Mouse (Mus musculus): ENCODE results near the gene Olfr820. TPM values are rescaled to one million over a fixed set of nuclear protein-coding genes. Genes with fewer than 3 reads are reported as not detected.
"Not testable (repeated sequence)": the region's sequence is repeated elsewhere in the genome, so short reads cannot be mapped to it uniquely, and the experiment has no call there.

Gene Olfr820
- polyA plus RNA-seq (2015; fragmentation: Nextera tagmentation; extraction: Ambion mirVana): not detected in 2 replicates

DNA sequence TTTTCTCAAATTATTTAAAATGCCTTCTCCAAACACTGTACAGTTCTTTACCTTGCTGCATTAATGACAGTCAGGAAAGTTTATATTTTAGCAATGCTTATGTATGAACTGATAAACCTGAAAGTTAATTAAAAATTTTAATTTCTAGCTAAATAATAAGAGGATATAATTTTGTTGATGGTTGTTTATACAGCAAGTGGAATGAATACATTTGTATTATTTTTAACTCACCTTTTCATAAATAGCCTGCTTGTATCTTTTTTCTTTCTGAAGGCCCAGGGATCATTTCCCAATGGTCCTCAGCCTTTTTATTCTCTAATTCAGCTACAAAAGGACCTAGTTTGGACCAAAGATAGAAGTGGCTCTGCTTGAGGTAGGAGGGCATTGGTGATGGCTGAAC lies at the start of gene Olfr820:
Olfr820 (plus strand) TSS at position 301 of the 400 bp plus-strand sequence.
- no peaks in the 10 kb centered on the region for H3K4me1 ChIP-seq (replicated peaks)
- no peak within 1 kb of the TSS for H3K9ac ChIP-seq
- H3K9me3 ChIP-seq (replicated peaks): no peaks in the 10 kb centered on the region
- H3K4me3 ChIP-seq: no peak within 1 kb of the TSS
- H3K4me2 ChIP-seq: no peak within 1 kb of the TSS
- H3K27me3 ChIP-seq: no peaks in the 10 kb centered on the region
- no peak for ATAC-seq (replicated peaks; ENCODE audit: insufficient number of reproducible peaks, insufficient read depth, low FRiP score, low read depth)
- H3K27ac ChIP-seq: no peak within 1 kb of the TSS
- no peaks in the 10 kb centered on the region for H3K36me3 ChIP-seq

DNA sequence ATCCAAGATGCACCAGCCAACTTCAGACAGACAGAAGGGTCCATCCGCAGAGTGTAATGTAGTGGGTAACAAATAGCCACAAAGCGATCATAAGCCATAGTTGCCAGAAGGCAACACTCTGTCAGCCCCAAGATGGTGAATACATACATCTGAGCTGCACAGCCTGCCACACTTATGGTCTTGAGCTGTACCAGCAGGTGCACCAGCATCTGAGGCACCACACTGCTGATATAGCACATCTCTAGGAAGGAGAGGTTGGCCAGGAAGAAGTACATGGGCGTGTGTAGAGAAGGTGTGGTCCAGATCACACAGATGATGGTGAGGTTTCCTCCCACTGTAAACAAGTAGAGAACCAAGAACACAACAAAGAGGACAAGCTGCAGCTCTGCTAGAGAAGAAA lies 46.2 kb upstream of the Olfr820 start:
- not testable (repeated sequence) for H3K4me1 ChIP-seq (replicated peaks); H3K9me3 ChIP-seq (replicated peaks); H3K27me3 ChIP-seq; H3K9ac ChIP-seq; H3K36me3 ChIP-seq; H3K4me3 ChIP-seq; ATAC-seq (replicated peaks; ENCODE audit: insufficient number of reproducible peaks, insufficient read depth, low FRiP score, low read depth); H3K27ac ChIP-seq; H3K4me2 ChIP-seq
- 86% methylated on average over 1 of the region's 3 CpGs for WGBS

- not testable (repeated sequence) for H3K36me3 ChIP-seq; H3K4me3 ChIP-seq; H3K27me3 ChIP-seq; H3K4me1 ChIP-seq (replicated peaks); H3K4me2 ChIP-seq; H3K9ac ChIP-seq; H3K9me3 ChIP-seq (replicated peaks); H3K27ac ChIP-seq; ATAC-seq (replicated peaks; ENCODE audit: insufficient number of reproducible peaks, insufficient read depth, low FRiP score, low read depth)
- WGBS: 60% methylated on average over 2 of the region's 2 CpGs
These were observed 45.3 kb upstream of the Olfr820 start, which contains the start of gene Olfr819 for GRCm38 (mm10) chr10:129967166-129967565. Gene Olfr819, minus strand, starts transcription at chr10:129967266.

DNA sequence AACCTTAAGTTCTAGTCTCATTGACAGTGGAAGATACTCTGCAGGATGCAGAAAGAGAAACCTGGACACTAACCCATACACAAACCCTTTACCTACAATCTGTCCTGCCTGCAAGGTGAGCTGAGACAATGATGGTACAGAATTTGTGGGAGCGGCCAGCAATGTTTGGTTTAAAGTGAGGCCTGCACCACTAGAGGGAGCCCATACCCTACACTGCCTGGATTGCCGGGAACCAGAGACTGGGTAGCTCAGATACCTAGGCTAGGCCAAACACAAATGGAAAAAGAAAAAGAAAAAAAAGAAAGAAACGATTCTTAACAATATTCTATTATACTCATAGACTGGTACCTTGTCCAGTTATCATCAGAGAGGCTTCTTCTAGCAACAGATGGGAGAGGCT lies 39.4 kb upstream of the Olfr820 start:
- H3K4me2 ChIP-seq; H3K9me3 ChIP-seq (replicated peaks); ATAC-seq (replicated peaks; ENCODE audit: insufficient number of reproducible peaks, insufficient read depth, low FRiP score, low read depth): not testable (repeated sequence)

DNA sequence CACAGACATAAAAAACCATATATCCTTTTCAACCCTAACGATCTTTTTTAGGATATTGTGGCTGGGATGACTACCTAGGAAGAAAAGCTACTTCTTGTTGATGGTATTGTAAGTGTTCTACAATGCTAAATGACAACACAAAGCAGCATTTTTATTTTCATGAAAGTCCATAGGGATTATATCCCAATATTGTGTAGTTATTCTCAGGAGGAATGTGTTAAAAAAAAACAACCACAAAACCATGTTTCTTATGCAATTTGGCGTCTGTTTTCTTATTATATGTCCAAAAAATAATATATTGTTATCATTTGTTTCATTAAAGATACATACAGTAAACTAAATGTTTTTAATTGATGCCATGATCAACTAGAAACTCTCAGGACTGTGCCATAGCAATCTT lies 36.4 kb upstream of the Olfr820 start, which contains the start of gene Olfr247:
Olfr247 (minus strand) TSS at position 101 of the 400 bp plus-strand sequence.
- not testable (repeated sequence) for ATAC-seq (replicated peaks; ENCODE audit: insufficient number of reproducible peaks, insufficient read depth, low FRiP score, low read depth); H3K9ac ChIP-seq

More for the DNA sequence above, 39.4 kb upstream of the Olfr820 start:
- not testable (repeated sequence) for H3K27ac ChIP-seq; H3K9ac ChIP-seq; H3K4me3 ChIP-seq; H3K4me1 ChIP-seq (replicated peaks); H3K27me3 ChIP-seq; H3K36me3 ChIP-seq
- no CpG with 5 or more reads among the region's 3 CpGs for WGBS

DNA sequence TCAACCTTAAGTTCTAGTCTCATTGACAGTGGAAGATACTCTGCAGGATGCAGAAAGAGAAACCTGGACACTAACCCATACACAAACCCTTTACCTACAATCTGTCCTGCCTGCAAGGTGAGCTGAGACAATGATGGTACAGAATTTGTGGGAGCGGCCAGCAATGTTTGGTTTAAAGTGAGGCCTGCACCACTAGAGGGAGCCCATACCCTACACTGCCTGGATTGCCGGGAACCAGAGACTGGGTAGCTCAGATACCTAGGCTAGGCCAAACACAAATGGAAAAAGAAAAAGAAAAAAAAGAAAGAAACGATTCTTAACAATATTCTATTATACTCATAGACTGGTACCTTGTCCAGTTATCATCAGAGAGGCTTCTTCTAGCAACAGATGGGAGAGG lies 30.6 kb upstream of the Olfr820 start:
- WGBS: no CpG with 5 or more reads among the region's 3 CpGs
- H3K9ac ChIP-seq; H3K4me2 ChIP-seq; H3K9me3 ChIP-seq (replicated peaks); H3K36me3 ChIP-seq; ATAC-seq (replicated peaks; ENCODE audit: insufficient number of reproducible peaks, insufficient read depth, low FRiP score, low read depth); H3K27me3 ChIP-seq; H3K4me3 ChIP-seq; H3K4me1 ChIP-seq (replicated peaks); H3K27ac ChIP-seq: not testable (repeated sequence)

More for the DNA sequence above, 36.4 kb upstream of the Olfr820 start, which contains the start of gene Olfr247:
- H3K27ac ChIP-seq; H3K4me3 ChIP-seq; H3K36me3 ChIP-seq; H3K4me1 ChIP-seq (replicated peaks); H3K4me2 ChIP-seq; H3K27me3 ChIP-seq; H3K9me3 ChIP-seq (replicated peaks): not testable (repeated sequence)
- WGBS: no CpG with 5 or more reads among the region's 2 CpGs

- not testable (repeated sequence) for H3K4me2 ChIP-seq; H3K9ac ChIP-seq; H3K27me3 ChIP-seq; ATAC-seq (replicated peaks; ENCODE audit: insufficient number of reproducible peaks, insufficient read depth, low FRiP score, low read depth); H3K36me3 ChIP-seq; H3K4me1 ChIP-seq (replicated peaks); H3K9me3 ChIP-seq (replicated peaks); H3K4me3 ChIP-seq; H3K27ac ChIP-seq
- no CpG with 5 or more reads among the region's 1 CpGs for WGBS
These were observed 27.5 kb upstream of the Olfr820 start, which contains the start of gene Gm10310 for GRCm38 (mm10) chr10:129984962-129985361. Gene Gm10310, minus strand, starts transcription at chr10:129985062.

DNA sequence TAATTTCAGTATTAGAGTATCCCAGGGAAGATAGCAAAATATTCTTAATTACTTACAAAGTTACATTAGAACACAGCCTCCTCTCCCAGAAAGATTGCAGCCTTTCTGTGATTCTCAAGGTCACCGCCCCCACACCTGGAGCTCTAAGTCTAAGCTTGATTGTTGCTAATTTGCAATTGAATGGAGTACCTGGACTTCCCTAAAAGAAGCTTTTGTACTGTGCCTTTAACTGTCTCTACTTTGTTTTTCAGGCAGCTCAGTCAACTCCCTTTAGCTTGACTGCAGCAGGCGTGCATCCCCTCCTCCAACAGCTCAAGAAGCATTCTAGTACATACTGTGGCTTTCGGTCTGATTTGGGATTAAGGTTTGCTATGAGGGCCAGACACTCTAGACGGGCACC lies 8.3 kb upstream of the Olfr820 start:
- not testable (repeated sequence) for ATAC-seq (replicated peaks; ENCODE audit: insufficient number of reproducible peaks, insufficient read depth, low FRiP score, low read depth); H3K4me3 ChIP-seq; H3K4me1 ChIP-seq (replicated peaks); H3K27me3 ChIP-seq; H3K4me2 ChIP-seq; H3K9ac ChIP-seq; H3K36me3 ChIP-seq; H3K27ac ChIP-seq; H3K9me3 ChIP-seq (replicated peaks)
- WGBS: 72% methylated on average over 4 of the region's 4 CpGs

- H3K4me2 ChIP-seq; H3K9me3 ChIP-seq (replicated peaks); H3K4me1 ChIP-seq (replicated peaks); H3K9ac ChIP-seq; H3K4me3 ChIP-seq; H3K27me3 ChIP-seq; H3K27ac ChIP-seq; H3K36me3 ChIP-seq; ATAC-seq (replicated peaks; ENCODE audit: insufficient number of reproducible peaks, insufficient read depth, low FRiP score, low read depth): not testable (repeated sequence)
- 74% methylated on average over 4 of the region's 4 CpGs for WGBS
These were observed 7.1 kb upstream of the Olfr820 start for GRCm38 (mm10) chr10:130005366-130005765.

GRCm38 (mm10) chr10:130030048-130030447 lies 17.6 kb downstream of the Olfr820 start, which contains the start of gene Olfr821:
Gene Olfr821, plus strand, starts transcription at chr10:130030348.
- H3K9me3 ChIP-seq (replicated peaks): no peaks in the 10 kb centered on the region
- no peak within 1 kb of the TSS for H3K27ac ChIP-seq
- H3K9ac ChIP-seq: no peak within 1 kb of the TSS
- H3K27me3 ChIP-seq: no peaks in the 10 kb centered on the region
- H3K36me3 ChIP-seq: no peaks in the 10 kb centered on the region
- no peak for ATAC-seq (replicated peaks; ENCODE audit: insufficient number of reproducible peaks, insufficient read depth, low FRiP score, low read depth)
- no peak within 1 kb of the TSS for H3K4me2 ChIP-seq
- no peaks in the 10 kb centered on the region for H3K4me1 ChIP-seq (replicated peaks)
- no peak within 1 kb of the TSS for H3K4me3 ChIP-seq

GRCm38 (mm10) chr10:130037096-130037495 lies 24.7 kb downstream of the Olfr820 start:
- Histone ChIP-seq H3K9ac (no peak overlapping the region), H3K4me2 (no peak overlapping the region), H3K36me3 (no peaks in the 10 kb centered on the region), H3K27ac (no peak overlapping the region), H3K27me3 (no peaks in the 10 kb centered on the region), H3K4me3 (no peak overlapping the region), H3K9me3 (replicated peaks) (no peaks in the 10 kb centered on the region), H3K4me1 (replicated peaks) (no peaks in the 10 kb centered on the region)
- no peak for ATAC-seq (replicated peaks; ENCODE audit: insufficient number of reproducible peaks, insufficient read depth, low FRiP score, low read depth)
- 62% methylated on average over 6 of the region's 6 CpGs for WGBS
